Mouse (Mus musculus) lung, postnatal 0 days (tissue): Measurements from ENCODE around the gene Mamdc4. TPM values are rescaled to one million over a fixed set of nuclear protein-coding genes. Genes with fewer than 3 reads are reported as not detected.

Experiments
- ATAC-seq: fragments of 200-750 bp; cut with Nextera tagmentation; 2 replicates; pipeline ENCODE4 v1.8.0; 2017; ENCODE audit warnings: moderate library complexity
- DNase-seq: peaks from one replicate; pipeline ENCODE4 v3.0.0-alpha.2; 2016; ENCODE audit warnings: low spot score
- H3K27ac ChIP-seq: fragments of 300-500 bp; sonication (generic); 2 replicates; pipeline ENCODE4 v1.5.1; 2014; ENCODE audit warnings: antibody characterized with exemption, mild to moderate bottlenecking, low read length, mixed read lengths
- H3K27me3 ChIP-seq: fragments of 300-500 bp; sonication (generic); replicated peaks from 2 replicates; pipeline ENCODE4 v1.6.1; 2014; ENCODE audit warnings: low read length, mixed read lengths; ENCODE audit not compliant: insufficient read depth
- H3K36me3 ChIP-seq: fragments of 300-500 bp; sonication (generic); 2 replicates; pipeline ENCODE4 v1.6.1; 2014; ENCODE audit warnings: low read length, mixed read lengths; ENCODE audit not compliant: insufficient read depth
- H3K4me1 ChIP-seq: fragments of 300-500 bp; sonication (generic); 2 replicates; pipeline ENCODE4 v1.6.1; 2014; ENCODE audit warnings: antibody characterized with exemption, low read depth, low read length, mixed read lengths; ENCODE audit not compliant: insufficient read depth
- H3K4me2 ChIP-seq: fragments of 300-500 bp; sonication (generic); replicated peaks from 2 replicates; pipeline ENCODE4 v1.6.1; 2014; ENCODE audit warnings: low read depth, mild to moderate bottlenecking, low read length, moderate library complexity, mixed read lengths
- H3K4me3 ChIP-seq: fragments of 300-500 bp; sonication (generic); 2 replicates; pipeline ENCODE4 v1.5.1; 2014; ENCODE audit warnings: low read depth, low read length
- H3K9ac ChIP-seq: fragments of 300-500 bp; sonication (generic); replicated peaks from 2 replicates; pipeline ENCODE4 v1.6.1; 2014; ENCODE audit warnings: low read depth, mild to moderate bottlenecking
- H3K9me3 ChIP-seq: fragments of 300-500 bp; sonication (generic); 2 replicates; pipeline ENCODE4 v1.6.1; 2016; ENCODE audit warnings: low read length, mixed read lengths
- CTCF ChIP-seq: IDR thresholded peaks from 2 replicates; pipeline ENCODE4 v1.5.1; 2016; ENCODE audit warnings: antibody characterized with exemption, mild to moderate bottlenecking
- EP300 ChIP-seq: IDR thresholded peaks from 2 replicates; pipeline ENCODE4 v1.6.1; 2016; ENCODE audit warnings: antibody characterized with exemption, mild to moderate bottlenecking, control low read depth
- WGBS: fragments of 180-500 bp; shearing (Covaris S2); extraction: QIAGEN DNeasy Blood & Tissue Kit; methylation state at CpG from one replicate; pipeline ENCODE4 v1.1.7; 2014; 5-methylcytosine and 5-hydroxymethylcytosine counted together
- polyA plus RNA-seq: library from polyadenylated mRNA; unstranded; fragments of >200 nt; fragmentation: Nextera tagmentation; extraction: Ambion mirVana; gene quantifications from 2 replicates; pipeline ENCODE4 v1.2.1, GENCODE M21; 2015

Gene Mamdc4
- polyA plus RNA-seq, 1 experiment from 2014 or later = 0.31 TPM

GRCm38 (mm10) chr2:25546811-25547491, 27.7 kb downstream of the Mamdc4 start, which contains the start of gene Traf2:
TSS of gene Traf2 (minus strand) at chr2:25546940.
- peak within 1 kb of the TSS; percentile 62 for H3K9ac ChIP-seq
- WGBS = 4% methylated on average over 29 of the region's 48 CpGs
- H3K4me1 ChIP-seq = peaks cover 4% of the 10 kb centered on the region; the same call in 1 of the 2 replicates
- ATAC-seq (peak; percentile 100), DNase-seq (peak; percentile 99)
- H3K4me3 ChIP-seq = peak within 1 kb of the TSS; percentile 72
- peak within 1 kb of the TSS; percentile 75 for H3K4me2 ChIP-seq
- no peaks in the 10 kb centered on the region for H3K9me3 ChIP-seq
- no peaks in the 10 kb centered on the region for H3K36me3 ChIP-seq
- peak within 1 kb of the TSS; percentile 83 for H3K27ac ChIP-seq
- H3K27me3 ChIP-seq = no peaks in the 10 kb centered on the region
- no peak for TF ChIP-seq CTCF
- TF ChIP-seq EP300 = no peak

GRCm38 (mm10) chr2:25545996-25546810, 28.4 kb downstream of the Mamdc4 start:
- WGBS = 9% methylated on average over 21 of the region's 43 CpGs
- Histone ChIP-seq H3K27ac (peak overlapping the region; percentile 83), H3K4me1 (peaks cover 4% of the 10 kb centered on the region; the same call in 1 of the 2 replicates), H3K9me3 (no peaks in the 10 kb centered on the region), H3K9ac (peak overlapping the region; percentile 62), H3K4me3 (peak overlapping the region; percentile 72), H3K4me2 (peak overlapping the region; percentile 75), H3K36me3 (no peaks in the 10 kb centered on the region), H3K27me3 (no peaks in the 10 kb centered on the region)
- ATAC-seq (peak; percentile 79), DNase-seq (no peak)
- TF ChIP-seq EP300 = no peak
- TF ChIP-seq CTCF = 0 out of 2 replicates have a peak, but pooled peaks have one; percentile 7

- no peaks in the 10 kb centered on the region for H3K27me3 ChIP-seq
- WGBS = 71% methylated on average over 10 of the region's 10 CpGs
- DNase-seq (no peak), ATAC-seq (no peak)
- TF ChIP-seq CTCF = no peak
- no peak for TF ChIP-seq EP300
- H3K4me3 ChIP-seq = no peak overlapping the region
- H3K4me2 ChIP-seq = no peak overlapping the region
- no peak overlapping the region for H3K27ac ChIP-seq
- H3K9ac ChIP-seq = no peak overlapping the region
- no peaks in the 10 kb centered on the region for H3K9me3 ChIP-seq
- peaks cover 4% of the 10 kb centered on the region; the same call in 1 of the 2 replicates for H3K4me1 ChIP-seq
- H3K36me3 ChIP-seq = 0 out of 2 replicates have a peak, but pooled peaks cover 3% of the 10 kb centered on the region
Measured at GRCm38 (mm10) chr2:25541644-25542367, 32.8 kb downstream of the Mamdc4 start.

GRCm38 (mm10) chr2:25540541-25540948, 34.1 kb downstream of the Mamdc4 start:
- H3K9ac ChIP-seq = no peak overlapping the region
- 89% methylated on average over 4 of the region's 4 CpGs for WGBS
- ATAC-seq (no peak), DNase-seq (no peak)
- H3K27me3 ChIP-seq = no peaks in the 10 kb centered on the region
- no peak overlapping the region for H3K27ac ChIP-seq
- H3K4me1 ChIP-seq = no peaks in the 10 kb centered on the region
- TF ChIP-seq CTCF = no peak
- no peak for TF ChIP-seq EP300
- 0 out of 2 replicates have a peak, but pooled peaks cover 7% of the 10 kb centered on the region for H3K36me3 ChIP-seq
- H3K4me2 ChIP-seq = no peak overlapping the region
- no peak overlapping the region for H3K4me3 ChIP-seq
- no peaks in the 10 kb centered on the region for H3K9me3 ChIP-seq

DNA sequence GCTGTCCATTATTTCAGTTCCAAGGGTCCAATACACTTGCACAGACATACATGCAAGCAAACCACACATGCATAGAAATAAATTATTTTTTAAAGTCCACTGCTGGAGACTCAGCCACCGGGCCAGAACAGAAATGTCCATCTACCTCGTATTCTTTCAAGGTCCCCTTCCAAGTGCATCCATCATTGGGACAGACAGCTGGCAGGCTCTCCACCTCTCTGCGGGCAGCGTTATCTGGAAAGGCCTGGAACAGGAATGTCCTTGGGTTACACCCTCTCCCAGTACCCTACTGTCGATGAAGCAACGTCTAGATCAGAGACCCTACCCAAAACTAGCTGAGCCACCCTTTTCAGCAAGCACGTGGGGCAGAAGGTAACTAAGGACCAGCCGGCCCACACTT, 38.1 kb downstream of the Mamdc4 start:
- Histone ChIP-seq H3K4me1 (no peaks in the 10 kb centered on the region), H3K27me3 (no peaks in the 10 kb centered on the region), H3K9me3 (no peaks in the 10 kb centered on the region), H3K27ac (no peak overlapping the region), H3K4me3 (no peak overlapping the region), H3K36me3 (0 out of 2 replicates have a peak, but pooled peaks cover 11% of the 10 kb centered on the region), H3K9ac (no peak overlapping the region), H3K4me2 (no peak overlapping the region)
- 69% methylated on average over 8 of the region's 8 CpGs for WGBS
- no peak for DNase-seq
- no peak for TF ChIP-seq CTCF
- TF ChIP-seq EP300 = no peak
- ATAC-seq = no peak

GRCm38 (mm10) chr2:25534866-25535182, 39.8 kb downstream of the Mamdc4 start:
- Histone ChIP-seq H3K36me3 (peaks cover 17% of the 10 kb centered on the region), H3K4me2 (no peak overlapping the region), H3K27ac (no peak overlapping the region), H3K4me3 (no peak overlapping the region), H3K27me3 (no peaks in the 10 kb centered on the region), H3K9me3 (no peaks in the 10 kb centered on the region), H3K4me1 (no peaks in the 10 kb centered on the region), H3K9ac (no peak overlapping the region)
- DNase-seq = no peak
- WGBS = 82% methylated on average over 2 of the region's 2 CpGs
- TF ChIP-seq EP300 = no peak
- no peak for TF ChIP-seq CTCF
- no peak for ATAC-seq
